Mouse (Mus musculus) C2C12 (cell line): ENCODE data around the gene Gsg1l2.

ENCODE experiments used
- CTCF ChIP-seq: IDR thresholded peaks from one replicate; pipeline ENCODE4 v1.5.1; 2011; ENCODE audit not compliant: control insufficient read depth, insufficient read depth, insufficient read length
- FOSL1 ChIP-seq: IDR thresholded peaks from one replicate; pipeline ENCODE4 v1.8.0; 2011; ENCODE audit warnings: mild to moderate bottlenecking, low read length; ENCODE audit not compliant: poor library complexity, insufficient read depth, severe bottlenecking
- MAX ChIP-seq: IDR thresholded peaks from one replicate; pipeline ENCODE4 v1.6.1; 2011; ENCODE audit warnings: mild to moderate bottlenecking, control low read depth
- USF1 ChIP-seq: IDR thresholded peaks from one replicate; pipeline ENCODE4 v1.6.1; 2011; ENCODE audit warnings: low read depth, mild to moderate bottlenecking, control low read depth, moderate library complexity

DNA sequence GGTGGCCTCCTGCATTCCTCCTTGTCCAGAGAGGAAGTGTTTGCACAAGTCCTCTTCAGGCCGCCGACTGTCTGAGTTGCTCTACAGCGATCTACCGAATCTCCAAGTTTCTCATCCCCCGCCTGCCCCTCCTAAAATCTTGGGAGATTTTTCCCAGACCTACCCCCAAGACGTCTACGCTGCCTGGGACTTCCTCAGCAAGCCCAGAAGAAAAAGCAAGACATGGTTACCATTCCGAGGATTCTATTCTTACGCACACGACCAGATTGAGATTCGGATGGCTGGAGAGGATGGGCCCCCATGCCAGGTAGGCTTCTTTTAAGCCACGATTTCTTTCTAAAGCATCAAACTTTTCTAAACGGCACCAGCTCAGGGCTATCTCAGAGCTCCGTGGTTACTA lies 3.4 kb upstream of the Gsg1l2 start, which contains the start of gene Glp2r:
- TF ChIP-seq MAX (no peak), CTCF (no peak), FOSL1 (no peak), USF1 (no peak)
